Mouse (Mus musculus) limb, embryonic 13.5 days (tissue): Measurements from ENCODE around the gene Spred2. TPM values are rescaled to one million over a fixed set of nuclear protein-coding genes. Genes with fewer than 3 reads are reported as not detected.

Source experiments
- ATAC-seq: fragments of 200-750 bp; cut with Nextera tagmentation; 2 replicates; pipeline ENCODE4 v1.8.0; 2017; ENCODE audit warnings: low read depth, moderate number of reproducible peaks, moderate TSS enrichment; ENCODE audit not compliant: low FRiP score
- H3K27ac ChIP-seq: fragments of 300-500 bp; sonication (generic); 2 replicates; pipeline ENCODE4 v1.5.1; 2015; ENCODE audit warnings: inconsistent platforms, mild to moderate bottlenecking, moderate library complexity
- H3K27me3 ChIP-seq: fragments of 300-500 bp; sonication (generic); 2 replicates; pipeline ENCODE4 v1.6.1; 2015; ENCODE audit warnings: mild to moderate bottlenecking, inconsistent platforms
- H3K36me3 ChIP-seq: fragments of 300-500 bp; sonication (generic); 2 replicates; pipeline ENCODE4 v1.6.1; 2015; ENCODE audit warnings: inconsistent platforms, mild to moderate bottlenecking, moderate library complexity
- H3K4me1 ChIP-seq: fragments of 300-500 bp; sonication (generic); 2 replicates; pipeline ENCODE4 v1.6.1; 2015; ENCODE audit warnings: inconsistent platforms
- H3K4me2 ChIP-seq: fragments of 300-500 bp; sonication (generic); replicated peaks from 2 replicates; pipeline ENCODE4 v1.6.1; 2015; ENCODE audit warnings: inconsistent platforms, mild to moderate bottlenecking, moderate library complexity
- H3K4me3 ChIP-seq: fragments of 300-500 bp; sonication (generic); 2 replicates; pipeline ENCODE4 v1.5.1; 2015; ENCODE audit warnings: moderate library complexity, mild to moderate bottlenecking, inconsistent platforms
- H3K9ac ChIP-seq: fragments of 300-500 bp; sonication (generic); 2 replicates; pipeline ENCODE4 v1.6.1; 2015; ENCODE audit warnings: mild to moderate bottlenecking, inconsistent platforms
- H3K9me3 ChIP-seq: fragments of 300-500 bp; sonication (generic); 2 replicates; pipeline ENCODE4 v1.6.1; 2016; ENCODE audit warnings: inconsistent platforms
- WGBS: fragments of 180-500 bp; shearing (Covaris S2); methylation state at CpG from one replicate; pipeline ENCODE4 v1.1.7; 2015; 5-methylcytosine and 5-hydroxymethylcytosine counted together
- polyA plus RNA-seq: library from polyadenylated mRNA; unstranded; fragments of >200 nt; fragmentation: Nextera tagmentation; extraction: Ambion mirVana; gene quantifications from 2 replicates; pipeline ENCODE4 v1.2.1, GENCODE M21; 2015

The Spred2 gene
- polyA plus RNA-seq, 1 experiment from 2014 or later, result 9.2 TPM

GRCm38 (mm10) chr11:19961766-19962365 is 37.7 kb downstream of the Spred2 start:
- Histone ChIP-seq H3K36me3 (no peaks in the 10 kb centered on the region), H3K4me3 (no peak overlapping the region), H3K9ac (no peak overlapping the region), H3K27me3 (no peaks in the 10 kb centered on the region), H3K4me2 (no peak overlapping the region), H3K9me3 (no peaks in the 10 kb centered on the region), H3K27ac (no peak overlapping the region), H3K4me1 (peaks cover 56% of the 10 kb centered on the region)
- 68% methylated on average over 12 of the region's 12 CpGs for WGBS
- no peak for ATAC-seq

GRCm38 (mm10) chr11:19962796-19963195 is 38.6 kb downstream of the Spred2 start:
- Histone ChIP-seq H3K9ac (no peak overlapping the region), H3K4me2 (no peak overlapping the region), H3K4me3 (no peak overlapping the region), H3K36me3 (no peaks in the 10 kb centered on the region), H3K9me3 (no peaks in the 10 kb centered on the region), H3K4me1 (peaks cover 58% of the 10 kb centered on the region), H3K27ac (peak overlapping the region; percentile 22; the same call in 1 of the 2 replicates), H3K27me3 (no peaks in the 10 kb centered on the region)
- ATAC-seq, result no peak
- WGBS, result 17% methylated on average over 5 of the region's 5 CpGs

- Histone ChIP-seq H3K27ac (peak overlapping the region; percentile 22; the same call in 1 of the 2 replicates), H3K27me3 (no peaks in the 10 kb centered on the region), H3K4me2 (0 out of 2 replicates have a peak overlapping the region, but pooled peaks have one; percentile 1), H3K4me3 (no peak overlapping the region), H3K4me1 (peaks cover 60% of the 10 kb centered on the region), H3K36me3 (no peaks in the 10 kb centered on the region), H3K9me3 (no peaks in the 10 kb centered on the region), H3K9ac (no peak overlapping the region)
- ATAC-seq, result no peak
- WGBS, result 47% methylated on average over 12 of the region's 12 CpGs
Observed at GRCm38 (mm10) chr11:19963717-19964141, 39.6 kb downstream of the Spred2 start.

GRCm38 (mm10) chr11:19964333-19964732 is 40.2 kb downstream of the Spred2 start:
- 88% methylated on average over 5 of the region's 5 CpGs for WGBS
- Histone ChIP-seq H3K36me3 (no peaks in the 10 kb centered on the region), H3K9me3 (no peaks in the 10 kb centered on the region), H3K9ac (no peak overlapping the region), H3K27ac (no peak overlapping the region), H3K4me2 (no peak overlapping the region), H3K4me3 (no peak overlapping the region), H3K27me3 (no peaks in the 10 kb centered on the region), H3K4me1 (peaks cover 66% of the 10 kb centered on the region)
- ATAC-seq, result no peak

- Histone ChIP-seq H3K4me3 (no peak overlapping the region), H3K9me3 (no peaks in the 10 kb centered on the region), H3K27me3 (no peaks in the 10 kb centered on the region), H3K27ac (no peak overlapping the region), H3K36me3 (no peaks in the 10 kb centered on the region), H3K4me2 (no peak overlapping the region), H3K4me1 (peaks cover 70% of the 10 kb centered on the region), H3K9ac (no peak overlapping the region)
- WGBS, result 73% methylated on average over 16 of the region's 16 CpGs
- no peak for ATAC-seq
Observed at GRCm38 (mm10) chr11:19965037-19965611, 40.9 kb downstream of the Spred2 start.

- no peak overlapping the region for H3K4me2 ChIP-seq
- WGBS, result 85% methylated on average over 4 of the region's 4 CpGs
- H3K4me3 ChIP-seq, result no peak overlapping the region
- H3K9ac ChIP-seq, result no peak overlapping the region
- H3K27ac ChIP-seq, result no peak overlapping the region
- no peaks in the 10 kb centered on the region for H3K36me3 ChIP-seq
- no peaks in the 10 kb centered on the region for H3K9me3 ChIP-seq
- ATAC-seq, result no peak
- H3K4me1 ChIP-seq, result peaks cover 69% of the 10 kb centered on the region
- H3K27me3 ChIP-seq, result no peaks in the 10 kb centered on the region
Observed at GRCm38 (mm10) chr11:19965664-19966063, 41.5 kb downstream of the Spred2 start.

GRCm38 (mm10) chr11:19966294-19966693 is 42.1 kb downstream of the Spred2 start:
- 34% methylated on average over 2 of the region's 2 CpGs for WGBS
- Histone ChIP-seq H3K9me3 (no peaks in the 10 kb centered on the region), H3K27ac (no peak overlapping the region), H3K9ac (no peak overlapping the region), H3K4me2 (no peak overlapping the region), H3K4me1 (peaks cover 62% of the 10 kb centered on the region), H3K27me3 (no peaks in the 10 kb centered on the region), H3K4me3 (no peak overlapping the region), H3K36me3 (no peaks in the 10 kb centered on the region; the same call in 1 of the 2 replicates)
- ATAC-seq, result no peak

GRCm38 (mm10) chr11:19969584-19969983 is 45.4 kb downstream of the Spred2 start:
- no peak for ATAC-seq
- H3K27ac ChIP-seq, result peak overlapping the region; percentile 61; the same call in 1 of the 2 replicates
- no peak overlapping the region for H3K4me2 ChIP-seq
- peaks cover 57% of the 10 kb centered on the region for H3K4me1 ChIP-seq
- H3K4me3 ChIP-seq, result no peak overlapping the region
- no peaks in the 10 kb centered on the region; the same call in 1 of the 2 replicates for H3K36me3 ChIP-seq
- WGBS, result 9% methylated on average over 5 of the region's 5 CpGs
- H3K27me3 ChIP-seq, result no peaks in the 10 kb centered on the region
- H3K9ac ChIP-seq, result no peak overlapping the region
- no peaks in the 10 kb centered on the region for H3K9me3 ChIP-seq

- Histone ChIP-seq H3K36me3 (no peaks in the 10 kb centered on the region; the same call in 1 of the 2 replicates), H3K9ac (no peak overlapping the region), H3K27me3 (no peaks in the 10 kb centered on the region), H3K4me1 (peaks cover 47% of the 10 kb centered on the region), H3K4me3 (no peak overlapping the region), H3K4me2 (no peak overlapping the region), H3K9me3 (no peaks in the 10 kb centered on the region), H3K27ac (no peak overlapping the region)
- WGBS, result 95% methylated on average over 4 of the region's 4 CpGs
- no peak for ATAC-seq
Observed at GRCm38 (mm10) chr11:19971954-19972750, 48.0 kb downstream of the Spred2 start.

- H3K36me3 ChIP-seq, result no peaks in the 10 kb centered on the region; the same call in 1 of the 2 replicates
- H3K4me2 ChIP-seq, result no peak overlapping the region
- H3K27ac ChIP-seq, result no peak overlapping the region
- no peak overlapping the region for H3K4me3 ChIP-seq
- ATAC-seq, result no peak
- H3K27me3 ChIP-seq, result no peaks in the 10 kb centered on the region
- H3K9me3 ChIP-seq, result no peaks in the 10 kb centered on the region
- WGBS, result 42% methylated on average over 7 of the region's 7 CpGs
- H3K4me1 ChIP-seq, result peaks cover 55% of the 10 kb centered on the region
- 0 out of 2 replicates have a peak overlapping the region, but pooled peaks have one; percentile 31 for H3K9ac ChIP-seq
Observed at GRCm38 (mm10) chr11:19973032-19973790, 49.0 kb downstream of the Spred2 start.

- Histone ChIP-seq H3K27me3 (no peaks in the 10 kb centered on the region), H3K4me2 (no peak overlapping the region), H3K9ac (no peak overlapping the region), H3K9me3 (no peaks in the 10 kb centered on the region), H3K4me3 (no peak overlapping the region), H3K4me1 (peaks cover 57% of the 10 kb centered on the region), H3K27ac (no peak overlapping the region), H3K36me3 (no peaks in the 10 kb centered on the region; the same call in 1 of the 2 replicates)
- ATAC-seq, result no peak
- 90% methylated on average over 2 of the region's 2 CpGs for WGBS
Observed at GRCm38 (mm10) chr11:19976032-19976431, 51.9 kb downstream of the Spred2 start.
